Mouse (Mus musculus): ENCODE results near the gene Tia1.
A peak's percentile ranks its signal among the peaks of the same experiment; 100 is the strongest.

Gene Tia1

GRCm38 (mm10) chr6:86433696-86434095, 29.7 kb downstream of the Tia1 start:
- DNase-seq = no peak

GRCm38 (mm10) chr6:86437711-86438110, 33.7 kb downstream of the Tia1 start:
- peak; percentile 69 to 72 for DNase-seq

- DNase-seq = peak; percentile 89 to 92
Observed at GRCm38 (mm10) chr6:86438272-86439118, 34.5 kb downstream of the Tia1 start, which contains the start of gene C87436. C87436 (plus strand) TSS chr6:86438374.

- DNase-seq = no peak
Observed at GRCm38 (mm10) chr6:86439119-86439496, 35.1 kb downstream of the Tia1 start.

GRCm38 (mm10) chr6:86439531-86439930, 35.5 kb downstream of the Tia1 start:
- no peak for DNase-seq

GRCm38 (mm10) chr6:86441571-86441970, 37.6 kb downstream of the Tia1 start:
- no peak for DNase-seq

GRCm38 (mm10) chr6:86445551-86445950, 41.5 kb downstream of the Tia1 start:
- DNase-seq = no peak

- DNase-seq = no peak
Observed at GRCm38 (mm10) chr6:86446927-86447568, 43.0 kb downstream of the Tia1 start.

- no peak for DNase-seq
Observed at GRCm38 (mm10) chr6:86456727-86457126, 52.7 kb downstream of the Tia1 start.

- DNase-seq = no peak
Observed at GRCm38 (mm10) chr6:86463079-86463478, 59.1 kb downstream of the Tia1 start.

- DNase-seq = no peak
Observed at GRCm38 (mm10) chr6:86471317-86471716, 67.3 kb downstream of the Tia1 start.

- no peak for DNase-seq
Observed at GRCm38 (mm10) chr6:86471760-86472099, 67.7 kb downstream of the Tia1 start.

- DNase-seq = peak; percentile 100
Observed at GRCm38 (mm10) chr6:86472100-86472955, 68.3 kb downstream of the Tia1 start.

- no peak for DNase-seq
Observed at GRCm38 (mm10) chr6:86473077-86473476, 69.1 kb downstream of the Tia1 start.

- no peak for DNase-seq
Observed at GRCm38 (mm10) chr6:86474072-86474471, 70.1 kb downstream of the Tia1 start.

GRCm38 (mm10) chr6:86474646-86475181, 70.7 kb downstream of the Tia1 start:
- DNase-seq = no peak

- no peak for DNase-seq
Observed at GRCm38 (mm10) chr6:86475462-86476167, 71.6 kb downstream of the Tia1 start.

- no peak for DNase-seq
Observed at GRCm38 (mm10) chr6:86476931-86477330, 72.9 kb downstream of the Tia1 start.

- no peak for DNase-seq
Observed at GRCm38 (mm10) chr6:86479311-86479710, 75.3 kb downstream of the Tia1 start.

GRCm38 (mm10) chr6:86479816-86480188, 75.8 kb downstream of the Tia1 start:
- DNase-seq = no peak

- DNase-seq = no peak
Observed at GRCm38 (mm10) chr6:86480189-86480831, 76.3 kb downstream of the Tia1 start.

- no peak for DNase-seq
Observed at GRCm38 (mm10) chr6:86481871-86482270, 77.9 kb downstream of the Tia1 start.
